Mouse (Mus musculus) adrenal gland, adult 8-10 months (tissue): ENCODE data around the gene Ptpn18. TPM values are rescaled to one million over a fixed set of nuclear protein-coding genes. Genes with fewer than 3 reads are reported as not detected.
"Not testable (repeated sequence)": the region's sequence is repeated elsewhere in the genome, so short reads cannot be mapped to it uniquely, and the experiment has no call there.

ENCODE experiments used
- DNase-seq: peaks from one replicate; pipeline ENCODE4 v3.0.0; 2022
- microRNA-seq, 2 experiments: library from miRNA; unstranded; fragments of <30 nt; microRNA quantifications; one replicate each; pipeline ENCODE4 v1.2.0; 2022
- total RNA-seq, 4 experiments: library from RNA; stranded (reverse); gene quantifications; 2 replicates each; pipeline ENCODE4 v1.2.4; 2022

The Ptpn18 gene
- total RNA-seq, 4 experiments from 2014 or later, result 5.3 to 10.0 (median 7.2) TPM

DNA sequence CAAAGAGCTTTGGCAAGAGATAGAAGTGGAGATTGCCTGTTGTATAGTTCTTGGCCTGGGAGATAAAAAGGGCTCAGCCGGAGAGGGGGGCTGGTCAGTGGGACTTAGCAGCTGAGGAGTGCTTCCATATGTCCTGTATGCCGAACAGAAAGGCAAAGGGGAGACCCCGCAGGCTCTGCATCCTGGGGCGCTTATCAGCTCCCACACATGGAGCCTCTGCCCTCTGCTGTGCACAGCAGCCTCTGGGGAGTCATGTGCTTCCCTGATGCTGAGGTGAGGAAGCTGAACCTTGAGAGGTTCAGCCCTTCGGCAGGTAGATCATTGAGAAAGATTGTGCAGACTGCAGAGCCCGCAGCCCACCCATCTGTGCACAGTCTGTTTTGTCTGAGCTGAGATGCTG lies 57.7 kb downstream of the Ptpn18 start:
- DNase-seq, result not testable (repeated sequence)

DNA sequence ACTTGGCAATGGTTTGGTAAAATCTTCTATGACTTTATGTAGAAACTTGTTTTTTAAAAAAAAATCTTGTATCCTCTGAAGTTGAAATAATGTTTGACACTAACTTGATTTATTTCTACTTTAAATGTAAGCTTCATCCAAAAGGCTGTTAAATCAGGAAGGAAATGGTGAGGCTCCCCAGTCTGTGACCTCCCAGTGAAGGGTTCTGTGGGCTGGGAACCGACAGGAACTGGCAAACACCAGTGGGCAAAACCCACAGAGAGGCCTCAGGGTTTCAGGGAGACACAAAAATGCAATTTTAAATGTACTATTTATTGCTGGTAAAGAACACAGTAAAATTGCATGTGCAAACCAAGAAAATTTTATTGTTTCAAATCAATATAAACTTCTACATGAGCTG lies 58.2 kb downstream of the Ptpn18 start:
- DNase-seq, result not testable (repeated sequence)

DNA sequence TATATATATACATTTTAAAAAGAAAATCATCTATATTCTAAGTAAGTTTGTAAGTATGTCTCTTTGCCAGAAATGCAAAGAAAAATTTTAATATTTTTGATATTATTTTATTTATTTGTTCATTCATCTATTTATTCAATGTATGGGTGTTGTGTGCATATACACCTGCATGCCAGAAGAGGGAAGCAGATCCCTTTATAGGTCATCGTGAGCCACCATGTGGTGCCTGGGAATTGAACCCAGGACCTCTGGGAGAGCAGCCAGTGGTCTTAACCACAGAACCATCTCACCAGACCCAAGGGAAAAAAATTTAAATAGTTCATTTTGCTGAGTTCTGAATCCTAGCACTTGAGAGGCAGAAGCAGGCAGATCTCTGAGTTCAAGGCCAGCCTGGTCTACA lies 58.7 kb downstream of the Ptpn18 start:
- DNase-seq, result no peak

DNA sequence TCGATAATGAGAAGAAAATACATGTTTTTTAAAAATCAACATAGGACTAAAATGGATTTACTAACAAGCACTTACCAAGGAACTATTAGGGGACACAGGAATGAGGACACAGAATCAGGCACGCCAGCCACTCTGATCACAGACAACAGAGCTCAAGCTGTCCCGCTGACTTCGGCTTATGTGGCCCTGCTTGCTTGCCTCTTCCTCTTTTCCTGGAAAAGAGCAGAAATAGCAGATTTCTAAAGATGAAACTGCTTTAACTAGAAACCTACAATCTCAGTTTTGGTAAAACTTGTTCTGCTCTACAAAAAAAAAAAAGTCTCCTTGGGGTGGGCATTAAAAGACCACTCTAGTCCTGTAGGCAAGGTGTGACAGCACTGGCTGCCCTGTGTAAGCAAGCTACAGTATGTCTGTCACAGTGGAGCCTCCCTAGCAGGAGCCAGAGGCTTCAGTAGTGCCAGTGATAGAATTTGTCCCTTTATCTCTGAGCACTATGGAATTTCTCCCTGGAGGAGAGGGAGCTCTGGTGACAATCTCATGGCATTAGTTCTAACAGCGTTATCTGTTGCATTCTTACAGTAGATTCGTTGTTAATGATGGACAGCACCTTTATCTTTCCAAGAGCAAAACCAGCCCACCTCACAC lies 62.8 kb downstream of the Ptpn18 start:
- no peak for DNase-seq

DNA sequence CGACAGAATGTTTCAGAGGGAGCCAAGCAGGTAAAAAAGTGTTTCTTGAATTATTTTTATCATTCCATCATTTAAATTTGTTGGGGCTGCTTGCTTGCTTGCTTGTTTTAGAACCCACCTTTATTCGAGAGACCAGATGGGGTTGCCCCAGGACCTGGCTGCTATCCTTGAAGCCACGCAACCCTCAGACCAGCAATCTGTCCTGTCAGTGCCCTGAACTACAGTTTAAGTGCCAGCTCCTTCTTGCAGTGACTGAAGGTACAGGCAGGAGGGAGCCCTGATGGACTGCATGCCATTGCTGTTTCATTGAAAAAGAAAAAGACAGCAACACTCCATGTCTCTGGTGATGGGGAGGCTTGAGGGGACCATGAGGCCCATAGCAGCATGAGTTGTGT lies 63.3 kb downstream of the Ptpn18 start:
- DNase-seq, result no peak

DNA sequence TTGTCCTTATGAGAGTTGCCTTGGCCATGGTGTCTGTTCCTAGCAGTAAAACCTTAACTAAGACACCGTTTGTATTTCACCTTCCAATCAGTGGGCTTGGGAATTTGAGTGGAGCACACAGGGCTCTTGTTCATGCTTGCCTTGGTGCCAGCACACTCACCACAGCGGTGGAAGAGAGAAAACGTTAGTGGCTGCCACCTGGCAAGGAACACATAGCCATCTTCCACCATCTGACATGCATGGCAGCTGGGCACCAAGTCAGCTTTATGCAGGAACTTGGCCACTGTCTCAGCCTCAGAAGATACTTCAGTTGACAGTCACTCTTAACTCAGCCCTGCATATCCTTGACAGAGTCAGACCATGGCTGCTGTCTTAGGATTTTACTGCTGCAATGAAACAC lies 64.1 kb downstream of the Ptpn18 start:
- no peak for DNase-seq

Small RNA genes lying within 50 kb of the gene (microRNA-seq; reads per million reads assigned to microRNA genes)
- gene Mir5103, result 0 to 0.34 reads per million in 2 experiments

Other genes starting within 250 kb of the Ptpn18 start
- 10 to 100 TPM; 17.6 to 22.4 (median 18.9) TPM for gene Ccdc115, start 20.1 kb upstream of the Ptpn18 start, total RNA-seq
- gene Imp4, start 19.9 kb upstream of the Ptpn18 start, total RNA-seq, result 10 to 100 TPM; 65.7 to 73.7 (median 71.4) TPM
- not detected for gene Prss39, start 38.6 kb downstream of the Ptpn18 start, total RNA-seq
- not detected for gene Cfc1, start 75.9 kb downstream of the Ptpn18 start, total RNA-seq
- not detected for gene Prss40, start 101.2 kb downstream of the Ptpn18 start, total RNA-seq
- gene Amer3, start 119.9 kb downstream of the Ptpn18 start, total RNA-seq, result 1 to 10 TPM in 3 of 4 experiments, under 1 TPM in 1; 0.77 to 1.6 (median 1.2) TPM